Mouse (Mus musculus) 3T3-L1 (cell line): ENCODE data around the gene Col4a2.

Source experiments
- DNase-seq: peaks from one replicate; pipeline ENCODE4 v3.0.0-alpha.2; 2015; ENCODE audit warnings: low read depth, low spot score

Gene Col4a2

DNA sequence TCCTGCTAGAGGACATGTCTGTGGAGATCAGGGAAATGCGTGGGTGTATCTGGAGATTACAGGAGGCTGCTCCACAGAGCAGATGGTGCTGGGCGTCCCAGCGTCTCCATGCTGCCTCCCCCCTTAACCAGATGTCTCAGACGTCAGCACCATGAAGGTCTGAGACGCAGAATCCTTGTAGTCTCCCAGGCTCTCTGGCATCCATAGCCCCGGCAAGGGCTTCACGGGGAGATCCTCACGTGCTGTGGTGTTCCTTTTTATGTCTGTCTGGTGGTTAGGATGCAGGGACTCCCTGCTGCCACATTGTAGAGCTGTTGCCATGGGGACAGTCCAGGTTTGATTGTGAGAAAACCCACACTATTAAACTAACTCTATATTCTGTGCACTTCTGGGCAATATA, 101.7 kb downstream of the Col4a2 start:
- no peak for DNase-seq

DNA sequence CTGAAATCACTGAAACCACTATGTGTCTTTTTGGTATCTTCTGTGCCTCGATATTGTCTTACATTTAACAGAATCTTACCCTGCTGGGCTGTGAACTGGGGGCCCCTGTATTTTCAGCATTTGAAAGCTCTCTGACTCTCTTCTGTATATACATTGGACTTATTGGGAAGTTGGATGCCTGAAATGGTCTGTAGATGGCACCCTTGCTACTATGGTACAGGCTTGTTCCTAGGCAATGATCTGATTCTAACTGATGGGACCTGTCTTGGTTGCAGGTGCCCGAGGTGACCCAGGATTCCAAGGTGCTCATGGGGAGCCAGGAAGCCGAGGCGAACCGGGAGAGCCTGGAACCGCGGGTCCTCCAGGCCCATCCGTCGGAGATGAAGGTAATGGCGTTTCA, 102.5 kb downstream of the Col4a2 start:
- peak; percentile 51 for DNase-seq

DNA sequence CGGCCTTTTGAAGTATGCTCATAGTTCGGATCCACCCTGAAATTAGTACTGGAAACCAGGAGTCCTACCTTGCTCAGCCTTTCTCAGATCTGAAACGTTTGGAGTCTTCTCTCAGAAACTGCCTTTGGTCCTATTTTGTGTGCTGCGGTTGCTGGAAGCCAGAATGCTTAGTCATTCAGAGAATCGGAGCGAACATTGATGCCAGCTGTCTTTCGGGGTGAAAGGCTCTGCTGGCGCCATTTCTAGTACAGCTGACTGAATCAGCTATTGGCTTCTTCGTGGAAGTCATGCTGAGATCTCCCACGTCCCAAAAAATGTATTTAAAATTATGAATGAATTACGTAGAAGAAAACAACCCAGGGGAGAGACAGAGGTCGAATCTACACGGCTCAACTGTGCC, 105.2 kb downstream of the Col4a2 start:
- peak; percentile 74 for DNase-seq

DNA sequence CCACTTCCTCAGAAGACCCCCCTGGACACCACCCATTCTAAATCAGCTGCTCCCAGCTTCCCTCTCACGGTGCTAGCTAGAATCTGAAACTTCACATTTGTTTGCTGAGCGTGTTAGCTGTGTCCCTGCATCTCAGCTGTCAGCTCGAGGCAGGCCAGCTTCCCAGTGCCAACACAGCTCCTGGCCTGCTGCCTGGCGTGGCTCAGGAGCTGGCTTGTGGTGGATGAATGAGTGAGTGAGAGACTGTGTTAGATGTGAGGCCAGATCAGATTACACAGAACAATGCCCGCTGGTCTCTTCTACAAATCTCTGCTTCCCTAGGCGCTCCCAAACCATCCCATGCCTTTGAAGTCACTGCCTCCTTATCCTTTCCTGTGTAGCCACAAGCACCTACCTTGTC, 106.6 kb downstream of the Col4a2 start:
- DNase-seq, result peak; percentile 90

DNA sequence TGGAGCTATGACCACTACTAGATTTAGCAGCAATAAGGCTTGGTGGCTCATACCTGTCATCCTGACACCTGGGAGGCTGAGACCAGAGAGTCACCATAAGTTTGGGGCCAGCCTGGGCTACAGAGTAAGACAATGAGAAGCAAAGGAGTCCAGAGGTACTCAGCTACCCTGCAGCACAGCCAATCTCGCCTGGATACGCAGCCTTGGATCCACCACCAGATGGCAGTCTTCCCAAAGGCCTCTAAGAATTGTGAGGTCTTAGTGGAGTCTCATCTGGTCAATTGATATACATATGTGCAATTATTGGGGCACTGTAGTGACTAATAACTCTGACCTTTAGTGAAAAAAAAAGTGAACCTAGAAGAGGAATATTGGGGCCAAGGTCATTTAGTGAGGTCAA, 107.0 kb downstream of the Col4a2 start:
- peak; percentile 85 for DNase-seq

DNA sequence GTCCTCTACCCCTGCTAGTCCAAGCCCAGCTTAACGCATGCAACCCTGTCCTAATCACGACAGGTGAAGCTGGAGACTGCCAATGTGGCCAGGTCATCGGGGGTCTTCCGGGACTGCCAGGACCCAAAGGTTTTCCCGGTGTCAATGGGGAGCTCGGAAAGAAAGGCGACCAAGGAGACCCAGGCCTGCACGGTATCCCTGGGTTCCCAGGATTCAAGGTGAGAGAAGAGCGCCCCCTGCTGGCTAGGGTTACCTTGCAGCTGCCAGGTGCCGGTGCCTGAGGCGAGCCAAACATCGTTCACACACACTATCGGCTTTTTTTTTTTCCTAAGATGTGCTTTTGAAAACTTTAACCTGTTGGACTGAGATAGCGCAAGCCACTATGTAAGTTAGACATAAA, 108.5 kb downstream of the Col4a2 start:
- DNase-seq, result peak; percentile 55

DNA sequence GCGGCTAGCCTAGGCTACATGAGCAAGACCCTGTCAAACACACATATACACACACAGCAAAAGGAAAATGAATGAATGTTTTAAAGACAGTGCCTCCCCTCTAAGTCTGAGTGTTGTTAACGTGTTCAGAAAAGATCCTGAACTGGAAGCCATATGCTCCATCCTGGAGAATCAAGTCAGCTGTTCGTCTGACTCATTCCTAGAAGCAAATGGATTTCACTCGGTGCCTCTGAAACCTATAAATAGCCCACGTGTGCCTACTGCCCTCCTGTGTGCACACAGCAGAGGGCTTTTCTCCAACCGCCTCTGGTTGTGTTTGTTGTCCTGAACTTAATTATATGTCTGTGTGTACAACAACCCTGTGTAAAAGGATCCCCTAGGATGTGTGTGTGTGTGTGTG, 109.4 kb downstream of the Col4a2 start:
- DNase-seq, result peak; percentile 49

DNA sequence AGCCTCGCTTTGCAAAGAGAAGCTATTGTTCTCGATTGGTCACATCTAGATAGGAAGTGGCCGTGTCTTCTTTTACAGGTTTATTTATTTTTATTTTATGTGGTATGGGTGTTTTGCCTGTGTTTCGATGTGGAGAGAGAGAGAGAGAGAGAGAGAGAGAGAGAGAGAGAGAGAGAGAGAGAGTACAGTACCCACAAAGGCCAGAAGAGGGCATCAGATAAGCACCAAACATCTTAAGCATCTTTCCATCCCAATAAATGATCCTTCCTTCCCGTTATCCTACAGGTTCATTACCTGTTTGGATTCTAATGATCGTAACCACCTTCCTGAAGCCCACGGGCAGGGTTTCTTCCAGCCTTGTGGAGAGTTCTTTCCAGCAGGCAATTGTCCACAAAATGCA, 110.5 kb downstream of the Col4a2 start:
- peak; percentile 35 for DNase-seq

DNA sequence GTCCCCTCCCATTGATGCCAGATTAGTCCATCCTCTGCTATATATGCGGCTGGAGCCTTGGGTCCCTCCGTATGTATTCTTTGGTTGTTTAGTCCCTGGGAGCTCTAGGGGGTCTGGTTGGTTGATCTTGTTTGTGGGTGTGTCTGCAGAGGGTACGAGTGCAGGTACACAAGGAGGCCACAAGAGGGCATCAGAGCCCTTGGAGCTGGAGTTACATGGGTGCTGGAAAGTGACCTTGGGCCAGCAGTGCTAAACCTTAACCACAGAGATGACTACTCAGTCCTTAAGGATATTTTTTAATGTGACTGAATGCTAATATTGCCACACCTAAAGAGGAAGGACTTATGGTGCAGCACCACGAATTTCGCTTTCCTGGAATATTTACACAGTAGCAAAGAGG, 118.1 kb downstream of the Col4a2 start:
- peak; percentile 67 for DNase-seq

DNA sequence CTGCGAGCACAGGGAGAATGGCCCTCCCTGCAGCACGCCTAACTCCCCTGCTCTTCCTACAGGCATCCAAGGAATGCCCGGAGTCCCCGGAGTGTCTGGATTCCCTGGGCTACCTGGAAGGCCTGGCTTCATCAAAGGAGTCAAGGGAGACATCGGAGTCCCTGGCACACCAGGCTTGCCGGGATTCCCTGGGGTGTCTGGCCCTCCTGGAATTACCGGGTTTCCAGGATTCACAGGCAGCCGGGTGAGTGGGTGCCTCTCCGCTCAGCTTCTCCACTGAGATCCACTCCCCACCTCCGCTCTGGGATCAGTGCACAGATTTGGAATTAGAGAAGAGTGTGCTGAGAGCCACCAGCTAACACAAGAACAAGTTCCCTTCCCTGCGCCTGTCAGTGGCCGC, 125.3 kb downstream of the Col4a2 start:
- DNase-seq, result no peak

DNA sequence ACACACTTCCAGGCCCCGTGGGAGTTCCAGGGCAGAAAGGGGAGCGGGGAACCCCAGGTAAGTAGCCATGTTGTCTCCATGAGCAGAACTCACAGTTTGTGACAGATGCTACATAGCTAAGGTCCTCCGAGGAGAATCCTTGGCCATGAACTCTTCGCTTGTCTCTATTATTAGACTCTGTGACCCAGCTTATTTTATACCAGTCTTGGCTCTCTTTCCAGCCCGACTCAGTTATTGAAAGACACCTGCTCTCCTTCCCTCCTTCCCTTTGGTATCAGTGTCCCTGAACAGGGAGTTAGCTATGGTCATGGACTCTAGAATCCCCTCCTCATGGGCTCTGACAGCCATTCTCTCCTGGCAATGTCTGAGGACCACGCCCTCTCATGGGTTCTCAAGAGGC, 128.7 kb downstream of the Col4a2 start:
- no peak for DNase-seq

DNA sequence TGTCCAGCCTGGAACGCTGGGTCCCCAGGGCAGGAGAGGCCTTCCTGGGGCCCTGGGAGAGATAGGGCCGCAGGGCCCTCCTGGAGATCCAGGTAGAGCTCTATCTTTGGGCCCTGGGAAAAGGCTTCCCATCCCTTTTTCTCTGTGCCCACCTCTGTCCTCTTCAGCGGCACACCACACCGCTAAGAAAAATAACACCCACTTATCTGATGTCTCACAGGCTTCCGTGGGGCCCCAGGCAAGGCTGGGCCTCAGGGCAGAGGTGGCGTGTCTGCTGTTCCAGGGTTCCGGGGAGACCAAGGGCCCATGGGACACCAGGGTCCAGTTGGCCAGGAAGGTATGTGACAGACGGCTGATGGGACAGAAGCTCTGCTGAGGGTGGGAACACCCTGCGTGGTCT, 131.0 kb downstream of the Col4a2 start:
- DNase-seq, result no peak

DNA sequence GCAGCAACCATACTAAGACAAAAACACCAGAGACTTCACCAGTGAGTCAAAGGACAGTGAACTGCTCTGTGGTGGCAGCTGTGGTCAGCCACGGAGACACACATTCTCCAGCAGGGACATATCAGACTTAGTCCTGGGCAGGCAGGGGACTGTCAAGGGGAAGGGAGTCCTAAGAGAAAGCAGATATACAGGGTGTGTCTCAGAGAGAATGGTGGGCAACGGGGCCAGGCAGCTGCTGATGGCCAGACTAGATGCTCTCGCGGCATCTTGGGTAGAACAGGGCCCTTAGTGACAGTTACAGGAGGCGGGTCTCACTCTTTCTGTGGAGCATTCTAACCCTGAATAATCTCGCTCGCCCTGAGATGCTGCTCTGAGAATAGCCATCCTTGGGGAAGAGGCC, 131.6 kb downstream of the Col4a2 start:
- DNase-seq, result no peak

DNA sequence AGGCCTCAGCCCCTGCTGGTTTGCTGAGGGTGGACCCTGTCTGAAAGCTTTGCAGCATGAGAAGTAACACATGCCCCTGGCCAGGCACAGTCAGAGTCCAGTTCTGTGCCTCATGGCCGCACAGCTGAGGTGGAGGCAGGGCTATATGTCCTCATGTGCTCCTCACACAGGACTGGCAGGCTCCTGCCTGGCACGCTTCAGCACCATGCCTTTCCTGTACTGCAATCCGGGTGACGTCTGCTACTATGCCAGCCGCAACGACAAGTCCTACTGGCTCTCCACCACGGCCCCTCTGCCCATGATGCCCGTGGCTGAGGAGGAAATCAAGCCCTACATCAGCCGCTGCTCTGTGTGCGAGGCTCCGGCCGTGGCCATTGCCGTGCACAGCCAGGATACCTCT, 133.2 kb downstream of the Col4a2 start:
- no peak for DNase-seq

DNA sequence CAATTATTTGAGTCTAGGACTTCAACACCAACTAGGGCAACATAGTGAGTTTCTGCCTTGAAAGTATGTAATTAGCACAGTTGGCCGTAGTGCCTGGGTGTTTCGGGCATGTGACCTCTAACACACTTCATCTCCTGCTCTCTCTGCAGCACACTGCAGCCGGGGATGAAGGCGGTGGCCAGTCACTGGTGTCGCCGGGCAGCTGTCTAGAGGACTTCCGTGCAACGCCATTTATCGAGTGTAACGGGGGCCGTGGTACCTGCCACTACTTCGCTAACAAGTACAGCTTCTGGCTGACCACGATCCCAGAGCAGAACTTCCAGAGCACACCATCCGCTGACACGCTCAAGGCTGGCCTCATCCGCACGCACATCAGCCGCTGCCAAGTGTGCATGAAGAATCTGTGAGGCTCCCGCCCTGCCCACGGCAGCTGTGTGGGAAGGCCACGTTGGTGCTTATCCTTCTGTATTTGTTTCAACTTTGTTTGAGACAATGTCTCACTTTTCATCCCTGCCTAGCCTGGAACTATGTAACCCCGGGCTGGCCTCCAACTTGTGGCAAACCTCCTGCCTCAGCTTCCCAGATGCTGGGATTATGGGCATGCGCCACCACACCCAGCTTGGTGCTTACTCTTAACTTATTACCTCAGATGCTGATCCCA, 135.4 kb downstream of the Col4a2 start:
- no peak for DNase-seq

DNA sequence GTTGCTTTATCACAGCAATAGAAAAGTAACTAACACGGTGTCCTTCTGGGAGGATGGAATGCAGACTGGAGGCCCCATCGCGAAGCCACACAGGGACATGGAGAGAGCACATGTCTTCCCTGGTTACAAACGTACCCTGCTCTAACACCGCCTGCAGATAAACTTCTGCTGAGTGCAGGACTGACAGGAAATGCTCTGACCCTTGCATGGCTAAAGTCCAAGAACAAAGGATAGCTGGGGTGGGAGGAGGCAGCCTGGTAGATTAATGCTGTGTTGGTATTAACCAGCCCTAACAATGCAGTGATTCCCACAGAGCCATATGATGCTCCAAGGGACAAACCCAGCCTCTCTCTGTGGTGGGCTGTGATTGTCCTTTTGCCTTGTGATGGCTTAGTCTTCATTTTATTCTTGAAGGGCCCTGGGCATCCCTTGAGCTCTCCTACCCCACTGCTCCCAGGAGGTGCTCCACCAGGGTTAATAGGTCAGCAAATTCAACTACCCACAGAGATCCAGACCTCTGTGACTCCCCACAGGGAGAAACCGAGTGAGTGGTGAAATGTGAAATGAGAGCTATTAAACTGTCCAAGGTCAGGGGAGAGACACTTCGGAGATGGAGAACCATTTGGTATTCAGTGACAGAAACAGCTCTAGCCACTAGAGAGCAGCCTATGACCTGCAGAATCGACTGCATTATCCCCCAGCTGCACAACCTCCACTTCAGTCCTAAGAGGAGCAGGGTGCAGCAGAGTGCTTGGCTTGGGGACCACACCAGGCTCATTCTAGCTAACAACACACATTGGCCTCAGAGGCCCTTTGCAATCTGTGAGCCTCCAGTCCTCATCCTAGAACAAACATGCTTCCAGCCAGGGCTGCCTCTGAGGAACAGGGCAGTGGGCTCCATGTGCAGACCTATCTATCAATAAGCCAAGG, 137.8 kb downstream of the Col4a2 start:
- peak; percentile 71 for DNase-seq

DNA sequence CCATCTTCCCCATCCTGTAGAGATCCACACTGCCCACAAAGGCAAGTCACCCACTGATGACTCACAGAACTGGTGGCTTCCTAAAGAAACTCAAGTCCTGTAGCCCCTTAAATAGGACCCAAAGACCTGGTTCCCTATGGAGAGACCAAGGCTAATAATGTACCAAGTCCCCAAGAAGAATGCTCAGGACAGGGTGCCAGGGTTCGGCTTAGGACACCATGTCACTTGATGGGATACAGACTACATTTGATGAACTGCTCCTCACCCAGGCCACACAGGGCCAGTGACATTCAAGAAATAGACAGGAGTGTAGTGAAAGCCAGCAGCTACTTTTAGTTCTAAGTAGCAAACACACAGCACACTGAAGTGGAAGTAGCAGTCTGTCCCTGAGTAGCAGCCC, 139.5 kb downstream of the Col4a2 start:
- no peak for DNase-seq

DNA sequence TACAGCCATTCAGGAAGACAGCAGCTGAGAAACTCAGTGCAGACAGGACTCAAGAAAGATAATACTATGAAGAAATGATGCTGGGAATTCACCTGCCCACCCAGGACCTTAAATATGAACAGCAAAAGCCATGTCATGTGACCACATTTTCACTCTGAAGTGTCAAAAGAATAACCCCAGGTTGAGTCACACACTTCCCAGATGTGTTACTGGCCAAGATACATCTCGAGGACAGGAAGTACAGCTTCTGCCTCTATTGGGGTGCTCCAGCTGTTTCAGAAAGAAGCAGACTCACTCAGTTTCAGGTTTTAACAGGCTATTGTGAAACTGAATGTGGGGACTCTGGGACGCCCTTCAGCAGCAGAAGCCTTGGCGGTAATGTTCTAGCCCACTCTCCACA, 140.0 kb downstream of the Col4a2 start:
- peak; percentile 59 for DNase-seq

DNA sequence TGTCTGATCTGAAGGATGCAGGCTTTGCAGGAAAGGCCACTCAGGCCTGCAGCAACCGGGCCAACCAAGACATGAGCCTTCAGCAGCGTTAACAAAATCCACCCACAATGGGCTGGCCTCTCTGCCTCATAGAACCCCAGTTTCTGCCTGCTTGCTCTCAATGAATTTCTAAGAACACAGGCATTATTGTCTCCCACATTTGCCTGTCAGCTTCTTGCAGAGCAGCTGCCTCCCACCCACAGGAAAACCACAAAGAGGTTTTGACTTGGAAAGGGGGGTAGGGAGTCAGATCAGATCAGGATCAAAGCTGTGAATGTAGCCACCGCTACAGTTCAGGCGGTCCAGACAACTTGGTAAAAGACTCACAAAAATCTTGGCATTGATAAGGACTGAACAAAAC, 140.4 kb downstream of the Col4a2 start:
- peak; percentile 41 for DNase-seq

DNA sequence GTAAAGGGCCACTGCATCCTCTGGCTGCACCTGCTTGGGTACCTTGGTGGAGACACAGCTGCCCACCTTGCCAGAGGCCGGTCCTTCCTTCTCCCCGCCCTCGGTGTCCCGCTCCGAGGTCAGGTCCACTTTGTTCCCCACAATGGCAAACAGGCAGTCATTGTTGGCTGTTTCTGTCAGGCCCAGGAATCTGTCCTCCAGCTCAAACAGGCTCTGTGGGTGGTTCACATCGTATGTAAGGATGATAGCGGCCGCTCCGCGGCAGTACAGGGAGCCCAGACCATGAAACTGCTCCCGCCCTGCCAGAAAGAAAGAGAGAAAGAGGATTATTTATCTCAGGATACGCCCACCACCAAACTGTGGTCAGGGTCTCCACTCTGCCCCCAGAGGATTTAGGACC, 141.6 kb downstream of the Col4a2 start:
- DNase-seq, result no peak

DNA sequence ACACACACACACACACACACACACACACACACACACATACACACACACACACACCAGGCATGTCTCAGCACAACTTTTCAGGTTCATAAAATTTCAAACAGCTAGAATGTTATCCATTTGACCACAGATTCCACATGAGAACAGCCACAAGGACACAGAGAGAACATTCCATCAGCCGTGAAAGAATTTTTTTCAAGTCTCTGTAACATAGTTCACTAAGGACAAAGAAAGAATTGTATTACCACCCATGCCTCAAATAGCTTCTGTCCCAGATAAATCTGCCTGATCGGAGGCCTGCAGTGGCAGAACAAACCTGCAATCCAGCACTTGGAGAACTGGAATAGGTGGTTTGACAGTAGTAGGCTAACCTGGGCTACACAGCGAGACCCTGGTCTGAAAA, 144.7 kb downstream of the Col4a2 start:
- DNase-seq, result peak; percentile 44

DNA sequence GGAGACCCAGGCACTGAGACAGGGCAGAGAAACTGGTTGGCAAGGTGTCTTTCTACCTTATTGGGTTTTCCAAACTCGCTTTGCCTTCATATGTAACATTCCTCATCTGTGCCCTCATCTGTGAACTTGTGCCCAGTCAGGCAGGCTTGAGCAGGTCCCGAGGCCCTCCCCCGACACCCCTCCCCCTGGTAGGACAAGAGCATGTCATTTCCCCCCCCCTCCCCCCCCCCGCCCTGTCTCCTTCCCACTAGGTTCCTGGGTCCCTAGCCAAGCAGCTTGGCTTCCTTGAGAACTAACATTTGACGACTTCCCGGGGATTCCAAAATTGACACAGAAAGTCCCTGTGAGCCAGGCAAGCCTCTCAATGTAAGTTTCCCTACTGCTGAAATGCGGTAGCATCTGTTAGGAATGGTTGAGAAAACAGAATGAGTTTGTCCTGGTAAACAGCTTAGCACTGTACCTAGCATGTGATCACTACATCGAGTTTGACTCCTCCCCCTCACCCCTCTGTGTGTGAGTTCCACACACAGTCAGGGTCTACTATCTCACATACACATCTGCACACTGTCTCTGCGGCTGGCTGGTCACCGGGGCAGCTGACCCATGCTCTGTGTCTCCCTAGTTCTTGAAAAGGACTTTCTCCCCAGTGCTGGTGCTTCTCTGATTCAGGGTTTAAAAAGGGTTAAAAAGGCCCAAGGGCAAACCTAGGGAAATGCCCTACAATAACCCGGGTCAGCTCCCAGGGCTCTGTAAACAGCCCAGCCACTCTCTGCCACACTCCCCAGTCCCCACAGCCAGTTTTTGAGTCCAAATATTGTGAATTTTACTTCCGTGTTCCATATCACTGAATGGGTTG, 145.6 kb downstream of the Col4a2 start:
- DNase-seq, result no peak
